Mouse (Mus musculus) spleen, adult 2 months (tissue): ENCODE data around the gene Dennd2d.

Experiments
- CTCF ChIP-seq: fragments of 200-500 bp; IDR thresholded peaks from 2 replicates; pipeline ENCODE4 v1.5.1; 2011; ENCODE audit warnings: mild to moderate bottlenecking, inconsistent platforms; ENCODE audit not compliant: insufficient read depth, insufficient read length, insufficient replicate concordance; ENCODE audit errors: extremely low read depth
- POLR2A ChIP-seq: fragments of 200-500 bp; IDR thresholded peaks from 2 replicates; pipeline ENCODE4 v1.6.1; 2011; ENCODE audit warnings: low read depth, low read length, inconsistent platforms

- TF ChIP-seq POLR2A: no peak
- TF ChIP-seq CTCF: no peak
These were observed 11.7 kb downstream of the Dennd2d start for GRCm38 (mm10) chr3:106493882-106494281.
